Mouse (Mus musculus): ENCODE measurements around the gene Ccdc9.
"Not testable (repeated sequence)": the region's sequence is repeated elsewhere in the genome, so short reads cannot be mapped to it uniquely, and the experiment has no call there.

The Ccdc9 gene

DNA sequence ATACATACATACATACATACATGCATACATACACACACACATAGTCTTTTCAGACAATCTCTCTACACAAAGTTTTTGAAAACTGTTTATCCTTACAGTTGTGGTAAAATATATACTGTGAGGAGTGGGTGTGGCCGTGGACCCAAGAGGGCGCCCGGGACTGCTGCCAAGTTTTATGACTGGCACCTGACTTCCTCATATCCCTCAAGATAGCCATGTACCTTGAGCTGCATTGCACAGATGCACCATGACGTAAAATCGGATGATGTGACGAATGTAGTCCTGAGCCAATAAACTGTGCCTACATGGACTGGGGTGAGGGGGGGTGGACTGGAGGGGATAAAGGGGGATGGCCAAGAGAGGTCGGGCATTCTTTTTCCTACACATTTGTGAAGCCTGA, 20.0 kb downstream of the Ccdc9 start:
- not testable (repeated sequence) for DNase-seq (ENCODE audit: low spot score)

DNA sequence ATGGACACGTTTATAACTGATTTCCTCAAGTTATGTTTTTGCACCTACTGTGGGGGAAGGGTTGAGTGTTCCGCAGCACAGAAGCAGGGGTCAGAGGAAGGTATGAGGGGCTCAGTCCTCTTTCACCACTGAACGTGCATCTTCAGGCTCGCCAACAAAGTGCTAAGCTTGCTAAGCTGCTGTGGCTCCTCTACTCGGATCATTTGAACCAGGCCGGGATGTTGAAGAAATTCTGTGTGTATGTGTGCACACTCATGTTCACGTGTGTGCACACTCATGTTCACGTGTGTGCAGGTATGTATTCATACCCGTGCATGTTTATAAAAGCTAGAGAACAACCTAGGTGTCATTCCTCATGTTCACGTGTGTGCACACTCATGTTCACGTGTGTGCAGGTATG, 20.7 kb downstream of the Ccdc9 start:
- no peak for DNase-seq (ENCODE audit: low spot score)

GRCm38 (mm10) chr7:16263843-16264242, 22.8 kb downstream of the Ccdc9 start:
- DNase-seq (ENCODE audit: low spot score) = no peak

- DNase-seq (ENCODE audit: low spot score) = peak; percentile 92
Observed at GRCm38 (mm10) chr7:16263015-16263787, 23.4 kb downstream of the Ccdc9 start.

DNA sequence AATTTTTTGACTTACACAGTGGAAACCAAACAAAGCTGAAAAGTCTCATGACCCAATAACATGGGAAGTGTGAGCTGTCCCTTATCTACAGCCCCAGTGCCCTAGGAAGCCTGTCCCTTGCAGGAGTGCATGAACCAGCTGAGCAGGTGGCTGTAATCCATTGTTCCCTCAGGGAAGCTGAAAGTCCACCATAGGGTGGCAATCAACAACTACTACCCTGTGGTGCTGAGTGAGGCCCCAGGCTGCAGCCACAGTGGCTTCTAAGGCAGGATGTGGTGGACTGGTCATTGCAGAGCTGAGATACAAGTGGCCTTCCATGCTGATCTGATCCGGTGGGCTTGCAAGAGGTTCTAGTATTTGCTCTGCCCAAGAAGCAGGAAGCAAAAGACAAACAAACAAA, 25.5 kb downstream of the Ccdc9 start:
- no peak for DNase-seq (ENCODE audit: low spot score)

- no peak for DNase-seq (ENCODE audit: low spot score)
Observed at GRCm38 (mm10) chr7:16259110-16259590, 27.4 kb downstream of the Ccdc9 start, which contains the start of gene C5ar1. Gene C5ar1 (minus strand): TSS chr7:16259540.

- DNase-seq (ENCODE audit: low spot score) = no peak
Observed at GRCm38 (mm10) chr7:16257830-16258229, 28.8 kb downstream of the Ccdc9 start.

DNA sequence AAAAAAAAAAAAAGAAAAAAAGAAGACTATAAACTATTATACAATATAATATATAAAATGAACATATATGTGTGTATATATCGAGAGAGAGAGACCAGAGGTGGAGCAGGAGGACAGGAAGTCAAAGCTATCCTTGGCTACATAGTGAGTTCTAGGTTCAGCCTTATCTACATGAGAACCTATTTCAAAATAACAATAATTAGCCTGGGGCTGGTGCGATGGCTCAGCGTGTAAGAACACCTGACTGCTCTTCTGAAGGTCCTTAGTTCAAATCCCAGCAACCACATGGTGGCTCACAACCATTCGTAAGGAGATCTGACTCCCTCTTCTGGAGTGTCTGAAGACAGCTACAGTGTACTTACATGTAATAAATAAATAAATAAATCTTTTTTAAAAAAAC, 30.6 kb downstream of the Ccdc9 start:
- DNase-seq (ENCODE audit: low spot score) = not testable (repeated sequence)

GRCm38 (mm10) chr7:16254195-16254594, 32.4 kb downstream of the Ccdc9 start:
- no peak for DNase-seq (ENCODE audit: low spot score)

GRCm38 (mm10) chr7:16250687-16251086, 35.9 kb downstream of the Ccdc9 start:
- DNase-seq (ENCODE audit: low spot score) = no peak

DNA sequence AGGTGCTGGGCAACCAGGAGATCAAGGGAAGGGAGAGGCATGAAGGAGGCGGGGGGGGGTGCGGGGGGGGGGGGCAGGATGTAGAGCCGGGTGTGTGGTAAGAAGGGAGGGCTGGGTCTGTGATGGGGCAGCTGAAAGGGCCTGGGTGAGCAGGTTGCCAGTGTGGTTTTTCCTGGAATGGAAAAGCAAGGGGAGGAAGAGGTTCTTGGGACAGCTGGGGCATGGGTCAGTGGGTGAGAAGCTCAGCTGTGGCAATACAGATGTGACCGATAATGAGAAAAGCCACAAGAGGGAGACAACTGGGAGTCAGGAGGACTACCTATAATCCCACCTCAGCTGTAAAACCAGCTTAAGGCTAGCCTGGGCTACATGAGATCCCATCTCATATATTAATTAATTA, 40.6 kb downstream of the Ccdc9 start:
- no peak for DNase-seq (ENCODE audit: low spot score)

DNA sequence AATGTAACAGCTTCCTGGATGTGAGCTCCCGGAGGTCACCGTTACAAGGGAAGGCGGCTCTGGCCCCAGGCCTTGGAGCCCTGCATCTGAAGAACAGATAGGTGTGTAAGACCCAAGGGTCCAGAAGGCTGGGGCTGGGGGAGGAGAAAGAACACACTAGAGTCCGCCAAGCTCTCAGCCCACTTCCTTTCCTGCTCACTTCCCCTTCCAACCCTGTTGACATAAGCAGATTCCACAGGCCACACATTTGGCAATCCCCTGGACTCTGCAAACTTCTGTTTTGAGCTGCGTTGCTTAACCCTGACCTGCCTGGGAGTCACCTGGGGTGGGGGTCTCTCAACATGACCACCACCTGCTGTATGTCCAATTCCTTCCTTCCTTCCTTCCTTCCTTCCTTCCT, 42.5 kb downstream of the Ccdc9 start, which contains the start of gene C5ar2:
Gene C5ar2 (minus strand): TSS at position 88 of the 400 bp plus-strand sequence.
- DNase-seq (ENCODE audit: low spot score) = no peak

DNA sequence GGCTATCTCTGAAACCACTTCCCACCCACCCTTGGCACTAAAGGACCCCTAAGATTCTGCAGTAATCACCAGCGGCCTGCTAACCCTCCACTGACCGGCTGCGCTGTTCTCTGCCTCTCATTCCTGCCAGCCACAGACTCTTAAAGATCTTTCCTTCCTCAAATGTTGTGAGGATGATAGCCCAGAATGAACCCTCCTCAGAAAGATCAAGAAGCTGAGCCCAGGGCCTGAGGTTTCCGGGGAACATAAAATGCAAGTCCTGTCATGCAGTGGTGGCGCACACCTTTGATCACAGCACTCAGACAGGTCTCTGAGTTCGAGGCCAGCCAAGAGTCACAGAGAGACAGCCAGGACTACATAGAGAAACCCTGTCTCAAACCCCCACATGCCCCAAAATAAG, 44.4 kb downstream of the Ccdc9 start:
- DNase-seq (ENCODE audit: low spot score) = no peak

DNA sequence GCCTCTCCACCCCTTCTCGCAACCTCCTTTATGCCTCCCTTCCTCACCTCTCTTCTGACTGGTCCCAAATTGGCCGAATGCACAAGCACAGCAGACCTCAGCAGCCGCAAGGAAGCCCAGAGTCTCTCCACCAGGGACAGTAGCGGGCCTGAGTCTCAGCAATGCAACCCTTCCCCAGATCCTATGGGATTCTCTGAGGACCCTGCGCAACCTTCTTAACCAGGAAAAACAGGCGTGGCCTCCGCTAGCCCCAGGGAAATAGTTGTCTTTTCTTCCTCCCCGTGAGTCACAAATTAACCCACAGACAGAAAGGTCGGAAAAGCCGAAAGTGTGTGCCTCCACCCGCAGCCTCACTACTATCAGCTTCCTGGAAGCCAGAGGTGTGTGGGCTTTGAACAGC, 44.8 kb downstream of the Ccdc9 start:
- DNase-seq (ENCODE audit: low spot score) = no peak

DNA sequence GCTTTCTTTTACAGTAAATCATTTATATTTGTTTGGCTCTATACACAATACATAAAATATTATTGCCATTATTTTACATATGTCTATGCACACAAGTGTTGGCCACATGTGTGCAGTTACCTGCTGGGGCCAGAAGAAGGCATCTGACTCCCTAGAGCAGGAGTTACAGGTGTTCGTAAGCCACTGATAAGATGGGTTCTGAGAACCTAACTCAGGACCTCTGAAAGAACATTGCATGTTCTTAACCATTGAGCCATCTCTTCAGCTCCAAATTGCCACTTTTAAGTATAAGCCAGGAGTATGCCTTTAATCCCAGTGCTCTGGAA, 45.7 kb downstream of the Ccdc9 start:
- DNase-seq (ENCODE audit: low spot score) = no peak

GRCm38 (mm10) chr7:16240281-16240977, 46.2 kb downstream of the Ccdc9 start:
- no peak for DNase-seq (ENCODE audit: low spot score)

- no peak for DNase-seq (ENCODE audit: low spot score)
Observed at GRCm38 (mm10) chr7:16239554-16239997, 47.0 kb downstream of the Ccdc9 start.

DNA sequence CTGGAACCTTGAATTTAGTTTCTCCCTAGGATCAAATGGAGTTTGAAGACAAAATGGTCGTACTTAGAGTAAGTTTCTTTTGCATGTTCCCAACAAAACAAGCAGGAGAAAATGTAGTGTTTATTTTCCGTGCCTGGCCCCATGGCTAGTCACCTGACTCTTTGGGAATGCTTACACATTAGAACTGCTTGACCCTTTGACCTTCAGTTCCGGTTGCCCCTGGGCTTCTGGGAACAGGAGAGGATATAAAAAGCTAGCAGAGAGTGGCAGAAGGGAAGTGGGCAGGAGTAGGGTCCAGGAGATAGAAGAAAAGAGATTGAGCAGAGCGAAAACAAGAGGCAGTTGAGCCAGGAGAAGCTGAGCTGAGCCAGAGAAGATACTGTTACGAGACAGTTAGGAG, 56.7 kb downstream of the Ccdc9 start:
- peak; percentile 35 for DNase-seq (ENCODE audit: low spot score)
